Mouse (Mus musculus) ES-Bruce4 (cell line): ENCODE measurements at regions not wholly inside any gene's neighbourhood (a gene's known extent, or its start where the extent isn't known, plus 50 kb on each side); places are given as distances from the start of the nearest gene placed in this dataset.

Experiments used
- H3K27ac ChIP-seq: 2 replicates; pipeline ENCODE4 v1.5.1; 2012; ENCODE audit warnings: low read length, inconsistent platforms; ENCODE audit not compliant: insufficient read depth
- H3K27me3 ChIP-seq: 2 replicates; pipeline ENCODE4 v1.6.1; 2012; ENCODE audit warnings: mild to moderate bottlenecking, low read length, inconsistent platforms; ENCODE audit not compliant: control insufficient read depth, poor library complexity, insufficient read depth, severe bottlenecking
- H3K36me3 ChIP-seq: 2 replicates; pipeline ENCODE4 v1.6.1; 2012; ENCODE audit warnings: inconsistent platforms, mild to moderate bottlenecking, low read length, moderate library complexity; ENCODE audit not compliant: control insufficient read depth, poor library complexity, insufficient read depth, severe bottlenecking
- H3K4me1 ChIP-seq: one replicate; pipeline ENCODE4 v1.8.1; 2011; ENCODE audit warnings: low read length; ENCODE audit not compliant: control insufficient read depth, insufficient read depth
- H3K4me3 ChIP-seq: 2 replicates; pipeline ENCODE4 v1.5.1; 2011; ENCODE audit warnings: low read depth, mild to moderate bottlenecking, low read length
- H3K9ac ChIP-seq: 2 replicates; pipeline ENCODE4 v1.6.1; 2012; ENCODE audit warnings: low read depth, mild to moderate bottlenecking, inconsistent platforms; ENCODE audit not compliant: poor library complexity, severe bottlenecking
- H3K9me3 ChIP-seq: replicated peaks from 2 replicates; pipeline ENCODE4 v1.6.1; 2012; ENCODE audit warnings: mild to moderate bottlenecking, low read length, inconsistent platforms; ENCODE audit not compliant: control insufficient read depth, poor library complexity, insufficient read depth, severe bottlenecking
- CTCF ChIP-seq: IDR thresholded peaks from one replicate; pipeline ENCODE4 v1.8.1; 2011; ENCODE audit warnings: low read depth, low read length
- EP300 ChIP-seq: IDR thresholded peaks from 2 replicates; pipeline ENCODE4 v1.6.1; 2011; ENCODE audit warnings: low read depth, low read length; ENCODE audit not compliant: insufficient read depth
- POLR2A ChIP-seq: IDR thresholded peaks from one replicate; pipeline ENCODE4 v1.8.1; 2011; ENCODE audit warnings: low read length; ENCODE audit not compliant: insufficient read depth

DNA sequence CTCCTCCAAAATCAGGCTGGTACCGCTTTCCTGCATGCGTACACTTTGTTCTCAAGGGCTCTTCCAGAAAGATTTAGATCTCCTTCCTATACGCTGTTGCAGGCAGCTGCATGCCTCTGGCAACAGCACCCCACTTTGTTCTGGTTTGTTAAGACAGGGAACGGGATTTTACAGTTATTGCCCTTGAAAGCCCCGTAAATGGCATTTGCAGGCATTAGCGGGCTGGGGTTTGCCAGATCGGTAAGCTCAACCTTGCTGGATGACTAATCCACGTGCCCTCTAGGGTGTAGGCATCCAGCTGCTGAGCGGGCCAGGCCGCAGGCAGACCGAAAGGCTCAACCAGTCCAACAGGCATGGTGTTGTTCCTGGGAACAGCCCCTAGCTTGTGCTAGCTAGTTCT lies 85.5 kb downstream of the Axin2 start:
- Histone ChIP-seq H3K9me3 (peaks cover 2% of the 10 kb centered on the region; the same call in 1 of the 2 replicates), H3K27me3 (no peaks in the 10 kb centered on the region), H3K36me3 (no peaks in the 10 kb centered on the region), H3K9ac (no peak overlapping the region), H3K4me1 (no peaks in the 10 kb centered on the region), H3K4me3 (no peak overlapping the region), H3K27ac (no peak overlapping the region)
- no peak for TF ChIP-seq POLR2A
- TF ChIP-seq CTCF, result no peak
- no peak for TF ChIP-seq EP300
